Comparison of ENCODE assay signal across 8 mouse cellular contexts in genomic region chr19:4227894-4228678, GRCm38 (mm10). TPM values are rescaled to one million over a fixed set of nuclear protein-coding genes. Genes with fewer than 3 reads are reported as not detected.
A peak's percentile ranks its signal among the peaks of the same experiment; 100 is the strongest.
DNase-seq lines count a peak whose midpoint lies in the region; ATAC-seq lines count a peak whose summit lies in the region.

No protein-coding gene starts in this region.

- peak; percentile 69 for DNase-seq in T-cell, adult 2 months (ENCODE audit: low spot score)
- DNase-seq in embryo, embryonic 11 days = peak; percentile 86
- peak; percentile 58 for DNase-seq in large intestine, adult 2 months (ENCODE audit: low read depth, low spot score)
- peak; percentile 57 to 77 for DNase-seq in spleen, postnatal 10 days (ENCODE audit: low spot score in 2 of 2)

- H3K4me2 ChIP-seq in forebrain, embryonic 12.5 days = no peak overlapping the region
- H3K4me2 ChIP-seq in forebrain, embryonic 16.5 days (ENCODE audit: low read length) = no peak overlapping the region
- no peak overlapping the region for H3K4me2 ChIP-seq in heart, embryonic 14.5 days (ENCODE audit: low read length)

- H3K9ac ChIP-seq in forebrain, embryonic 12.5 days = 0 out of 2 replicates have a peak overlapping the region, but pooled peaks have one; percentile 0
- no peak overlapping the region; the same call in 1 of the 2 replicates for H3K9ac ChIP-seq in forebrain, embryonic 16.5 days (replicated peaks; ENCODE audit: low read depth, low read length)
- no peak overlapping the region for H3K9ac ChIP-seq in heart, embryonic 14.5 days (ENCODE audit: low read length)

- no peak overlapping the region for H3K27ac ChIP-seq in forebrain, embryonic 12.5 days
- no peak overlapping the region for H3K27ac ChIP-seq in forebrain, embryonic 16.5 days (ENCODE audit: low read length)
- H3K27ac ChIP-seq in heart, embryonic 14.5 days (replicated peaks in 1 of 2; ENCODE audit: control insufficient read depth in 1 of 2, insufficient read depth in 1 of 2, low read depth in 2 of 2, low read length in 2 of 2) = no peak overlapping the region

- H3K4me3 ChIP-seq in forebrain, embryonic 12.5 days (replicated peaks) = no peak overlapping the region
- H3K4me3 ChIP-seq in forebrain, embryonic 16.5 days (replicated peaks; ENCODE audit: low read length) = no peak overlapping the region
- H3K4me3 ChIP-seq in heart, embryonic 14.5 days (ENCODE audit: control insufficient read depth in 1 of 2, insufficient read depth in 1 of 2, low read depth in 1 of 2, low read length in 2 of 2) = no peak overlapping the region

- peaks cover 12% of the 10 kb centered on the region for H3K4me1 ChIP-seq in forebrain, embryonic 12.5 days
- peaks cover 11% of the 10 kb centered on the region for H3K4me1 ChIP-seq in forebrain, embryonic 16.5 days (replicated peaks; ENCODE audit: control insufficient read depth, insufficient read depth, low read length)
- H3K4me1 ChIP-seq in heart, embryonic 14.5 days (ENCODE audit: control insufficient read depth in 2 of 2, insufficient read depth in 2 of 2, low read length in 2 of 2) = peaks cover 4 to 5% of the 10 kb centered on the region in 2 experiments

- H3K27me3 ChIP-seq in forebrain, embryonic 12.5 days = peaks cover 34% of the 10 kb centered on the region
- H3K27me3 ChIP-seq in forebrain, embryonic 16.5 days (replicated peaks; ENCODE audit: control insufficient read depth, insufficient read depth, low read length) = peaks cover 10% of the 10 kb centered on the region
- peaks cover 13% of the 10 kb centered on the region for H3K27me3 ChIP-seq in heart, embryonic 14.5 days (ENCODE audit: control insufficient read depth, insufficient read depth, low read length)

- WGBS in forebrain, embryonic 12.5 days = 21% methylated on average over 8 of the region's 8 CpGs
- WGBS in forebrain, embryonic 16.5 days = 18% methylated on average over 8 of the region's 8 CpGs
- WGBS in heart, embryonic 14.5 days = 16% methylated on average over 8 of the region's 8 CpGs
- WGBS in large intestine, adult 2 months = 26% methylated on average over 8 of the region's 8 CpGs

- H3K9me3 ChIP-seq in forebrain, embryonic 12.5 days = no peaks in the 10 kb centered on the region
- H3K9me3 ChIP-seq in forebrain, embryonic 16.5 days (ENCODE audit: control insufficient read depth, low read length) = no peaks in the 10 kb centered on the region
- no peaks in the 10 kb centered on the region for H3K9me3 ChIP-seq in heart, embryonic 14.5 days (ENCODE audit: control insufficient read depth, low read length)

- peak; percentile 34; the same call in 1 of the 2 replicates for ATAC-seq in forebrain, embryonic 12.5 days (ENCODE audit: low FRiP score)
- no peak for ATAC-seq in forebrain, embryonic 16.5 days
- ATAC-seq in heart, embryonic 14.5 days (ENCODE audit: insufficient number of reproducible peaks, insufficient read depth, low FRiP score, low read depth) = 0 out of 2 replicates have a peak, but pooled peaks have one; percentile 9
- peak; percentile 47 for ATAC-seq in megakaryocyte, adult 5-6 weeks (ENCODE audit: poor library complexity, severe bottlenecking)

- no peaks in the 10 kb centered on the region for H3K36me3 ChIP-seq in forebrain, embryonic 12.5 days (replicated peaks)
- no peaks in the 10 kb centered on the region for H3K36me3 ChIP-seq in forebrain, embryonic 16.5 days (ENCODE audit: control insufficient read depth, insufficient read depth)
- H3K36me3 ChIP-seq in heart, embryonic 14.5 days (ENCODE audit: control insufficient read depth, insufficient read depth, low read length) = no peaks in the 10 kb centered on the region

RNA-seq across cellular contexts. Expression of gene Pold4, which starts 3.6 kb away (rescaled TPM):
- 11.7 and 13.1 TPM in 2 replicates for polyA plus RNA-seq in forebrain, embryonic 12.5 days (2016; fragmentation: Nextera tagmentation; extraction: Ambion mirVana)
- 19.6 and 21.9 TPM in 2 replicates for polyA plus RNA-seq in forebrain, embryonic 16.5 days (2015; fragmentation: Nextera tagmentation; extraction: Ambion mirVana)
- 20.9 and 26.8 TPM in 2 replicates for polyA plus RNA-seq in heart, embryonic 14.5 days (2014; fragmentation: Nextera tagmentation; extraction: Ambion mirVana)
- polyA plus RNA-seq in large intestine, adult 2 months (2012; rRNA removed) = 116 and 130 TPM in 2 replicates
- 98.9 and 105 TPM in 2 replicates for total RNA-seq in megakaryocyte, adult 5-6 weeks (2015)
- total RNA-seq in megakaryocyte, adult 5-6 weeks (2017) = 102 and 122 TPM in 2 replicates

RNA-seq across cellular contexts. Expression of gene AC109138.7, which starts 13.9 kb away (rescaled TPM):
- not detected in 2 replicates for polyA plus RNA-seq in forebrain, embryonic 12.5 days (2016; fragmentation: Nextera tagmentation; extraction: Ambion mirVana)
- not detected in 2 replicates for polyA plus RNA-seq in forebrain, embryonic 16.5 days (2015; fragmentation: Nextera tagmentation; extraction: Ambion mirVana)
- polyA plus RNA-seq in heart, embryonic 14.5 days (2014; fragmentation: Nextera tagmentation; extraction: Ambion mirVana) = not detected in 2 replicates
- polyA plus RNA-seq in large intestine, adult 2 months (2012; rRNA removed) = not detected in 2 replicates
- total RNA-seq in megakaryocyte, adult 5-6 weeks (2015) = not detected in 2 replicates
- not detected in 2 replicates for total RNA-seq in megakaryocyte, adult 5-6 weeks (2017)

RNA-seq across cellular contexts. Expression of gene Clcf1, which starts 14.0 kb away (rescaled TPM):
- polyA plus RNA-seq in forebrain, embryonic 12.5 days (2016; fragmentation: Nextera tagmentation; extraction: Ambion mirVana) = 0.85 and 1.2 TPM in 2 replicates
- polyA plus RNA-seq in forebrain, embryonic 16.5 days (2015; fragmentation: Nextera tagmentation; extraction: Ambion mirVana) = 0.40 and 0.49 TPM in 2 replicates
- polyA plus RNA-seq in heart, embryonic 14.5 days (2014; fragmentation: Nextera tagmentation; extraction: Ambion mirVana) = 0.78 and 1.2 TPM in 2 replicates
- polyA plus RNA-seq in large intestine, adult 2 months (2012; rRNA removed) = 7.4 and 8.4 TPM in 2 replicates
- total RNA-seq in megakaryocyte, adult 5-6 weeks (2015) = 1.4 and 2.9 TPM in 2 replicates
- 0.40 and 2.2 TPM in 2 replicates for total RNA-seq in megakaryocyte, adult 5-6 weeks (2017)

RNA-seq across cellular contexts. Expression of gene Rad9a, which starts 26.6 kb away (rescaled TPM):
- 38.8 and 42.2 TPM in 2 replicates for polyA plus RNA-seq in forebrain, embryonic 12.5 days (2016; fragmentation: Nextera tagmentation; extraction: Ambion mirVana)
- 22.6 and 26.1 TPM in 2 replicates for polyA plus RNA-seq in forebrain, embryonic 16.5 days (2015; fragmentation: Nextera tagmentation; extraction: Ambion mirVana)
- 17.4 and 18.5 TPM in 2 replicates for polyA plus RNA-seq in heart, embryonic 14.5 days (2014; fragmentation: Nextera tagmentation; extraction: Ambion mirVana)
- 25.5 and 26.9 TPM in 2 replicates for polyA plus RNA-seq in large intestine, adult 2 months (2012; rRNA removed)
- 32.8 and 36.7 TPM in 2 replicates for total RNA-seq in megakaryocyte, adult 5-6 weeks (2015)
- 21.4 and 22.8 TPM in 2 replicates for total RNA-seq in megakaryocyte, adult 5-6 weeks (2017)

RNA-seq across cellular contexts. Expression of gene Ppp1ca, which starts 36.2 kb away (rescaled TPM):
- 689 and 709 TPM in 2 replicates for polyA plus RNA-seq in forebrain, embryonic 12.5 days (2016; fragmentation: Nextera tagmentation; extraction: Ambion mirVana)
- 551 and 574 TPM in 2 replicates for polyA plus RNA-seq in forebrain, embryonic 16.5 days (2015; fragmentation: Nextera tagmentation; extraction: Ambion mirVana)
- polyA plus RNA-seq in heart, embryonic 14.5 days (2014; fragmentation: Nextera tagmentation; extraction: Ambion mirVana) = 708 and 757 TPM in 2 replicates
- polyA plus RNA-seq in large intestine, adult 2 months (2012; rRNA removed) = 374 and 382 TPM in 2 replicates
- total RNA-seq in megakaryocyte, adult 5-6 weeks (2015) = 496 and 536 TPM in 2 replicates
- 639 and 705 TPM in 2 replicates for total RNA-seq in megakaryocyte, adult 5-6 weeks (2017)
